Mouse (Mus musculus): ENCODE data around the gene Evx1. TPM values are rescaled to one million over a fixed set of nuclear protein-coding genes. Genes with fewer than 3 reads are reported as not detected.

The Evx1 gene
- polyA plus RNA-seq, 1 experiment from 2014 or later: not detected

DNA sequence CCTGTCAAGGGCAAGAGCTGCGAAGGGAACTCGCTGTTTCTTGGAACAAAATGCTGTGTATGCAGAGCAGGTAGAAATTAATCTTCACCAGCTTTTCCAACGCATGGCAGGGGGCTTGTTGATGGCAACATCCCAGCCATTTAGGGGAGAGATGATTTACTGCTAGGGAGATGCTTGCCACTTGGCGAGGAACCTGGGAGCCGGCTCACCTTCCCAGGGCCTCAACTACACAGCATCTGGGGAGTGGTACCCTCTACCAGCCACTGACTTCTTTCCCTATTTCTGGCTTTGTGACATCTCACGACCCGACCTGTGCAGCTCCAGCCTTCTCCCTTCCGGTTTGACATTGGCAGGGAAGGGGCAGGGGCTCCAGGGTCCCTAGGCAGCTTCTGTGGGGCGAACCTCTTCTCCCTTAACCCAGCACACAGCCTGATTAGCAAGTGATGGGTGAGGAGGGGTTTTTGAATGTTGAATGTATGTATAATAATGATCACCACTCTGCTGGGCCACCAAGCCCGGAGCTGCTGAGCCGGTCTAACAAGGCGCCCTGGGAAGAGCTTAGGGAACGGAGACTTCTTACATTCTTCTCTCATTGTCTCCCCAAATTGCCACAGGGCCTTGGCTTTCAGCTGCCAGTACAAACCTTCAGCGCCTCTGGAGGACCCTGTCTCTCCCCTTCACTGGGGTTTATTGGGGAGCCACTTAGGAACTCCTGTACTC lies 4.3 kb downstream of the Evx1 start:
- H3K36me3 ChIP-seq (ENCODE audit: control insufficient read depth, insufficient read depth, low read length): no peaks in the 10 kb centered on the region
- no peak overlapping the region for H3K27ac ChIP-seq (ENCODE audit: low read depth, low read length)
- no peak overlapping the region for H3K4me2 ChIP-seq (replicated peaks; ENCODE audit: low read depth, low read length)
- WGBS: 32% methylated on average over 14 of the region's 14 CpGs
- H3K27me3 ChIP-seq (ENCODE audit: control insufficient read depth, insufficient read depth, low read length): peaks cover 94% of the 10 kb centered on the region
- no peaks in the 10 kb centered on the region for H3K9me3 ChIP-seq (ENCODE audit: control insufficient read depth, low read length)
- no peak overlapping the region for H3K4me3 ChIP-seq (ENCODE audit: low read length)
- no peak overlapping the region for H3K9ac ChIP-seq (ENCODE audit: low read depth, low read length)
- peaks cover 15% of the 10 kb centered on the region for H3K4me1 ChIP-seq (ENCODE audit: control insufficient read depth, insufficient read depth, low read length)
- no peak for ATAC-seq (ENCODE audit: low FRiP score, low TSS enrichment)

DNA sequence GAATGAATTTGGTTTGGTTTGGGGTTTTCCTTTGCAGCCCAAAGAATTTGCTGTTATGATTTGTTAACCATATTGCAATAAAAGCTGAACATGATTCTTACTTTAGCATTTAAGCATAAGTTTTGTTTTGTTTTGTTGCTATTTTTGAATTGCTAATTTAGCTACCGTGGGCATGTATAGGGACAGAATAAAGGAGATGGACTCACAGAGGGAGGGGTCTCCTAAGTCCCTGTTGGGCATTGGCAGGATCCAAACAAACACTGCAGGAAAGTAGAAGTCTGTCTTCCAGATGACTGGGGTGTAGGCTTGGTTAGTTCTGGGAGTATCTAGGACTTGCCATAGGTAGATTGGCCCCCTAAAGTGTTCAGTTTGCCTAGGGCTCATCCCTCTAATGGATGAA lies 5.0 kb downstream of the Evx1 start:
- Histone ChIP-seq H3K36me3 (ENCODE audit: control insufficient read depth, insufficient read depth, low read length) (no peaks in the 10 kb centered on the region), H3K4me3 (ENCODE audit: low read length) (no peak overlapping the region), H3K27ac (ENCODE audit: low read depth, low read length) (no peak overlapping the region), H3K9me3 (ENCODE audit: control insufficient read depth, low read length) (no peaks in the 10 kb centered on the region), H3K27me3 (ENCODE audit: control insufficient read depth, insufficient read depth, low read length) (peaks cover 99% of the 10 kb centered on the region), H3K4me2 (replicated peaks; ENCODE audit: low read depth, low read length) (no peak overlapping the region), H3K4me1 (ENCODE audit: control insufficient read depth, insufficient read depth, low read length) (peaks cover 15% of the 10 kb centered on the region), H3K9ac (ENCODE audit: low read depth, low read length) (no peak overlapping the region)
- WGBS: 48% methylated on average over 1 of the region's 1 CpGs
- ATAC-seq (ENCODE audit: low FRiP score, low TSS enrichment): no peak

DNA sequence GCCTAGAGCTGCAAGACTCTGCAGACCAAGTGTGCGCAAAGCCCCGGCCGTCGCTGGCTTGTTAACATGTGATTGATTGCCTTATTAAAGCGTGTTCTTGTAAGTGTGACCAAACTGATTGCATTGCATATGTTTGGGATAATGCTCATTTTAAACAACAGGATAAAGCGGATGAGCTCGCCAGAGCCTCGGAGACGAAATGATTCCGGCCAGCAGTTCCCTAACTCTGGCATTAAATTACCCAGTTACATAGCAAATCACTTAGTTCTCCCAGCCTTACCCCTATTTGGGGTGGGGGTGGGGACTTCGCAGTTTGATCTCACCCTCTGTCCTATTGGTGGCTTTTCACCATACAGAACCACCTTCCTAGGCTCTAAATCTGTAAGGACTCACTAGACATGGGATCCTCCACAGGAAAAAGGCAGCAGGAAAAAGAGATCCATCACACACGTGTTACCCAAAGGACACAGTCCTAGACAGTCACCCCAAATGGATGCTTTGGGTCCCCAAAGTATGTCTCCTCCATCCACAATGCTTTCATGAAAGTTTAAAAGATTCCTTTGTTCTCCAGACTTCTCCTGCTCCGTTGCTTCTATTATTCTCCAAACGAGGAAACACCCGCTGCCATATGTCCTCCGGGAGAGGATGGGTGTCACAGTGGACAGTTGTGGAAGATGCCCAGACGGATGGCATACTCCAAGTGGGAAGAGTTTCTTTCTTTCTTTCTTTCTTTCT lies 6.8 kb downstream of the Evx1 start:
- H3K36me3 ChIP-seq (ENCODE audit: control insufficient read depth, insufficient read depth, low read length): no peaks in the 10 kb centered on the region
- no peaks in the 10 kb centered on the region for H3K9me3 ChIP-seq (ENCODE audit: control insufficient read depth, low read length)
- ATAC-seq (ENCODE audit: low FRiP score, low TSS enrichment): no peak
- H3K27me3 ChIP-seq (ENCODE audit: control insufficient read depth, insufficient read depth, low read length): peaks cover 97% of the 10 kb centered on the region
- H3K27ac ChIP-seq (ENCODE audit: low read depth, low read length): no peak overlapping the region
- H3K4me1 ChIP-seq (ENCODE audit: control insufficient read depth, insufficient read depth, low read length): peaks cover 8% of the 10 kb centered on the region; the same call in 1 of the 2 replicates
- no peak overlapping the region for H3K9ac ChIP-seq (ENCODE audit: low read depth, low read length)
- no peak overlapping the region for H3K4me3 ChIP-seq (ENCODE audit: low read length)
- no peak overlapping the region for H3K4me2 ChIP-seq (replicated peaks; ENCODE audit: low read depth, low read length)
- WGBS: under 1% methylated on average over 17 of the region's 17 CpGs

DNA sequence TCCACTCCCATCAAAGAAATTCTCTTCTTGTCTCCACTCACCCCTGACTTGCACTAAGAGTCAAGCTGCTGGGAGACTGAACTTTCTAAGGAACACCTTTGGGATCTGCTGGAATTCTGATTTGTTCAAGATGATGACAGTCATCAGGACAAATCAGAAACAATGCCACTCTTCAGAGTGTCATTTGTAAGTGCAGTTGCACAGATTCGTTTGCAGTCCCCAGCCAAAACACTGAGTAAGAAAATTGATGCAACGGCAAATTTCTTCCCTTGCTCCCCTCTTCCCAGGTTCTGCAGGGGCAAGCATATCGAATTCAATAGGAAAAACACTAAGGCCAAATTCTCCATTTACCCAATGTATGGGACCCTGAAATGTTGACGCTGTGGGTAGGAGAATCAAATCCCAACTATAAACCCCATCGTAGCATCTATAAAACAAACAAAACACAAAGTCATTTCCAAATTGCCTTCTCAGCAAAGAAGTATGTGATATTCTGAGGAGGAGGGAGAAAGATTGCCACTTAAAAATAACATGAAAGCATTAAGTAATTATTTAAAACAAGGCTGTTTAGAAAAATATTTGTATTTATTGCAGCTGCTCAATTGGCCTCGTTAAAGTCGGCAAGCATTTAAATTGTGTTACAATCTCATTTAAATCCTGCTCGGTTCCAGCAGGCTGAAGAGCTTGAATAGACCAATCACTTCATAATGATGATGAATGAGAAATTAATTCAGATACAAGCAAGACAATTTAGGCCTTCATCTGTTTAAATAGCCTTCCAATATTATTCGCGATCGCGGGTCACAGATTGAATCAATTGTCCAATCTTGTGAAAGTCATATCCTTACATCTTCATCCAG lies 7.9 kb downstream of the Evx1 start:
- no peaks in the 10 kb centered on the region for H3K36me3 ChIP-seq (ENCODE audit: control insufficient read depth, insufficient read depth, low read length)
- no peak overlapping the region for H3K4me3 ChIP-seq (ENCODE audit: low read length)
- H3K4me2 ChIP-seq (replicated peaks; ENCODE audit: low read depth, low read length): no peak overlapping the region
- no peaks in the 10 kb centered on the region for H3K9me3 ChIP-seq (ENCODE audit: control insufficient read depth, low read length)
- peaks cover 7% of the 10 kb centered on the region; the same call in 1 of the 2 replicates for H3K4me1 ChIP-seq (ENCODE audit: control insufficient read depth, insufficient read depth, low read length)
- H3K27ac ChIP-seq (ENCODE audit: low read depth, low read length): no peak overlapping the region
- peaks cover 86% of the 10 kb centered on the region for H3K27me3 ChIP-seq (ENCODE audit: control insufficient read depth, insufficient read depth, low read length)
- WGBS: 4% methylated on average over 12 of the region's 12 CpGs
- ATAC-seq (ENCODE audit: low FRiP score, low TSS enrichment): no peak
- no peak overlapping the region for H3K9ac ChIP-seq (ENCODE audit: low read depth, low read length)

DNA sequence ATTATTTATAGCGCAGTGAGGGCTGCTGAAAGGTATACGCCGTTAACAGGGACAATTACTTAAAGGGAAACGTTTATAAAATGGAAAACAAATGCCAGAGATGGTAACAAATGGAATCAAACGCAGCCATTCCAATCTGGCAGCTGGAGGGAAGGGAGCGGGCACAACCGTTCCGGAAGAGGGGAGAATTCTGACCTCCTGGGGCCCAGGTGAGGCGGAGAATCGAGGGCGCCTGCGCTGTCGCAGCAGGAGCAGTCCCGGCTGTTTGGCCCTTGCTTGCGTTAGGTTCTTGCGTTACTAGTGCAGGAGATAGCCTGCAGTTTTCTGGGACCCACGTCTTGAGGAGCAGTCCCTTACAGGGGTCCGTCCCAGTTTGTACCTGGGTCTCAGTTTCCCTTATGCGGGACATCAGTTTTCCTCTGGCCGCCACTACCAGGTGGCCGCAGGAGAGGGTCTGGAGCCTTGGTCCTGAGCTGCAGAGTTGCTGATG lies 8.6 kb downstream of the Evx1 start:
- H3K4me1 ChIP-seq (ENCODE audit: control insufficient read depth, insufficient read depth, low read length): peaks cover under 1% of the 10 kb centered on the region; the same call in 1 of the 2 replicates
- H3K9ac ChIP-seq (ENCODE audit: low read depth, low read length): no peak overlapping the region
- H3K36me3 ChIP-seq (ENCODE audit: control insufficient read depth, insufficient read depth, low read length): no peaks in the 10 kb centered on the region
- H3K4me3 ChIP-seq (ENCODE audit: low read length): no peak overlapping the region
- no peak overlapping the region for H3K27ac ChIP-seq (ENCODE audit: low read depth, low read length)
- no peak overlapping the region for H3K4me2 ChIP-seq (replicated peaks; ENCODE audit: low read depth, low read length)
- no peak for ATAC-seq (ENCODE audit: low FRiP score, low TSS enrichment)
- no peaks in the 10 kb centered on the region for H3K9me3 ChIP-seq (ENCODE audit: control insufficient read depth, low read length)
- H3K27me3 ChIP-seq (ENCODE audit: control insufficient read depth, insufficient read depth, low read length): peaks cover 79% of the 10 kb centered on the region
- 2% methylated on average over 21 of the region's 21 CpGs for WGBS

DNA sequence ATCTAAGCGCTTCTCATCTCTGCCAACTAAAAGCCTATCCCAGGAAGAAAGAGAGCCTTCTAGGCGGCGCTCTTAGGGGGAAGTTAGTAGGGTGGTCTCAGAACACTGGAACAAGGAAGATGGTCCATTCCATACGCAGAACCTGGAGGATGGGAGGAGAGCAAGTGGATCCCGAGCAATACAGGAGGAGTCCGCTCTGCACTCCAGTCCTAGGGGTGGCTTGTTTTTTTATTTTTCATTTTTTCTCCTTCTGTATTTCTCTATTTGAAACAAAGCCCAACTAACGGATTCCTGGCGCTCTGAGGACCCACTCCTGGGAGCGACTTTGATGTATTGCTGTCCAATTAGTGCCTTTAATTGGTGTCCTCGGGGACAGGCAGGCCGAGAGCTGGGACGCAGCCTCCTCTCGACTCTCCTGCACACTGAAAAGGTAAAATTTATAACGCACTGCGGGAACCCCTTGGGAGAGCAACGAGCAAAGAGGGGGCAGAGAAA lies 9.5 kb downstream of the Evx1 start:
- no peaks in the 10 kb centered on the region for H3K36me3 ChIP-seq (ENCODE audit: control insufficient read depth, insufficient read depth, low read length)
- H3K9me3 ChIP-seq (ENCODE audit: control insufficient read depth, low read length): no peaks in the 10 kb centered on the region
- no peak overlapping the region for H3K27ac ChIP-seq (ENCODE audit: low read depth, low read length)
- WGBS: 3% methylated on average over 16 of the region's 16 CpGs
- no peak overlapping the region for H3K4me2 ChIP-seq (replicated peaks; ENCODE audit: low read depth, low read length)
- no peak overlapping the region for H3K4me3 ChIP-seq (ENCODE audit: low read length)
- H3K9ac ChIP-seq (ENCODE audit: low read depth, low read length): no peak overlapping the region
- H3K4me1 ChIP-seq (ENCODE audit: control insufficient read depth, insufficient read depth, low read length): no peaks in the 10 kb centered on the region
- ATAC-seq (ENCODE audit: low FRiP score, low TSS enrichment): no peak
- H3K27me3 ChIP-seq (ENCODE audit: control insufficient read depth, insufficient read depth, low read length): peaks cover 70% of the 10 kb centered on the region

DNA sequence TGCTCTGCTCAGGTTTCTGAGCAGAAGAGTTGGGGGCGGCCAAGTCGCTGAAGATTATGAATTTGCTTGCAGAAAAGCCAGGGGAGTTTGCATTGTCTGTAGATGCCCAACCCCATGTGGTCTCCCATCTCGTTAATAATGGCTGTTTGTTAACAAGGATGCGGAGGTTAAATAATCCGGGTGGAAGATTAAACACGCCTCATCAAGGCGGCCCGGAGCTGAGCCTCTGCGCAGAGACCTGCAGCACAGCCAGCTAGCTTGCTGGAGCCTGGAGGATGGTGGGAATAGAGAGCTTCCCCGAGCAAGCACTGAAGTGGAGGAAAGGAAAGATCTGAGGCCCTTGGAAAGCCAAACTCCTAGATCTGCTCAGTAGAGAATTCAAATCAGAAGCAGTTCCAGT lies 10.0 kb downstream of the Evx1 start:
- ATAC-seq (ENCODE audit: low FRiP score, low TSS enrichment): no peak
- no peak overlapping the region for H3K9ac ChIP-seq (ENCODE audit: low read depth, low read length)
- H3K4me2 ChIP-seq (replicated peaks; ENCODE audit: low read depth, low read length): no peak overlapping the region
- H3K4me1 ChIP-seq (ENCODE audit: control insufficient read depth, insufficient read depth, low read length): no peaks in the 10 kb centered on the region
- no peak overlapping the region for H3K27ac ChIP-seq (ENCODE audit: low read depth, low read length)
- H3K9me3 ChIP-seq (ENCODE audit: control insufficient read depth, low read length): no peaks in the 10 kb centered on the region
- H3K36me3 ChIP-seq (ENCODE audit: control insufficient read depth, insufficient read depth, low read length): no peaks in the 10 kb centered on the region
- 2% methylated on average over 10 of the region's 10 CpGs for whole genome bisulfite sequencing
- H3K4me3 ChIP-seq (ENCODE audit: low read length): no peak overlapping the region
- peaks cover 65% of the 10 kb centered on the region for H3K27me3 ChIP-seq (ENCODE audit: control insufficient read depth, insufficient read depth, low read length)

DNA sequence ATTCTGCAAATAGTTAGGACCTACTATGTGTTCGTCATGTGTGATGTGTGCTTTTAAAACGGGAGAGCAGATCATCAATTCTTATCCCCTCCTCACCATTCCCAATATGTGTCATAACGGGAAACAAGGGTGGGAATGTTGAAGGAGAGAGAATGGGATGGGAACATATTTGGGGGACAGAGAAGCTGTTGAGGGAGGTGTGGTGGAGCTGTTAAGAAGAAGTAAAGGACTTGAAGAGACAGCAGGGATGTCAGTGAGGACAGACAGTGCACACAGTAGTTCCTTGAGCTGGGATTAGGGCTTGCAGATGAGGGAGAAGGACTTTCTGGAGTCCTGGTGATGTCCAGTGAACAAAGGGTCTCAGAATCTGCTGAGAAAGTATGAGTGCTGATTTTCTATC lies 10.8 kb downstream of the Evx1 start:
- Histone ChIP-seq H3K27me3 (ENCODE audit: control insufficient read depth, insufficient read depth, low read length) (peaks cover 57% of the 10 kb centered on the region), H3K9me3 (ENCODE audit: control insufficient read depth, low read length) (no peaks in the 10 kb centered on the region), H3K4me2 (replicated peaks; ENCODE audit: low read depth, low read length) (no peak overlapping the region), H3K4me3 (ENCODE audit: low read length) (no peak overlapping the region), H3K4me1 (ENCODE audit: control insufficient read depth, insufficient read depth, low read length) (no peaks in the 10 kb centered on the region), H3K9ac (ENCODE audit: low read depth, low read length) (no peak overlapping the region), H3K36me3 (ENCODE audit: control insufficient read depth, insufficient read depth, low read length) (no peaks in the 10 kb centered on the region), H3K27ac (ENCODE audit: low read depth, low read length) (no peak overlapping the region)
- 61% methylated on average over 3 of the region's 3 CpGs for WGBS
- ATAC-seq (ENCODE audit: low FRiP score, low TSS enrichment): no peak

Measured in kidney, embryonic 14.5 days (tissue).